Mouse (Mus musculus): ENCODE data around the gene Olfr376. TPM values are rescaled to one million over a fixed set of nuclear protein-coding genes. Genes with fewer than 3 reads are reported as not detected.

Gene Olfr376
- not detected for total RNA-seq (2021)
- long read RNA-seq, experiment 1, result 0 reads
- long read RNA-seq, experiment 2, result 0 reads

- intact Hi-C loops (cut with DNase I), result no loop called here
- no peak for DNase-seq
These were observed at the start of gene Olfr376 for GRCm38 (mm10) chr11:73370946-73371345. TSS of gene Olfr376 (plus strand) at chr11:73371246.

- intact Hi-C loops (cut with DNase I), result no loop called here
- DNase-seq, result no peak
These were observed 46.9 kb upstream of the Olfr376 start for GRCm38 (mm10) chr11:73323906-73324830.

GRCm38 (mm10) chr11:73326485-73326886 lies 44.6 kb upstream of the Olfr376 start:
- no peak for DNase-seq
- intact Hi-C loops (cut with DNase I), result no loop called here

GRCm38 (mm10) chr11:73327361-73327760 lies 43.7 kb upstream of the Olfr376 start:
- no peak for DNase-seq
- intact Hi-C loops (cut with DNase I), result no loop called here

- no peak for DNase-seq
- intact Hi-C loops (cut with DNase I), result no loop called here
These were observed 41.6 kb upstream of the Olfr376 start, which contains the start of the genes Aspa, Gm49340 and Spata22 for GRCm38 (mm10) chr11:73329442-73329841. TSS of gene Aspa (minus strand) at chr11:73329596. TSS of gene Gm49340 (plus strand) at chr11:73329741. TSS of gene Spata22 (plus strand) at chr11:73329741.

- no peak for DNase-seq
- intact Hi-C loops (cut with DNase I), result no loop called here
These were observed 37.7 kb upstream of the Olfr376 start for GRCm38 (mm10) chr11:73333357-73333756.

- intact Hi-C loops (cut with DNase I), result no loop called here
- DNase-seq, result no peak
These were observed 34.1 kb upstream of the Olfr376 start for GRCm38 (mm10) chr11:73336919-73337318.

- intact Hi-C loops (cut with DNase I), result no loop called here
- DNase-seq, result no peak
These were observed 20.6 kb upstream of the Olfr376 start, which contains the start of gene Olfr20 for GRCm38 (mm10) chr11:73350483-73350882. TSS of gene Olfr20 (plus strand) at chr11:73350783.

GRCm38 (mm10) chr11:73395374-73395773 lies 24.3 kb downstream of the Olfr376 start:
- DNase-seq, result no peak
- intact Hi-C loops (cut with DNase I), result no loop called here

GRCm38 (mm10) chr11:73399514-73399913 lies 28.5 kb downstream of the Olfr376 start, which contains the start of gene Olfr1:
TSS of gene Olfr1 (minus strand) at chr11:73399614.
- DNase-seq, result no peak
- intact Hi-C loops (cut with DNase I), result no loop called here

Other genes with a start within 250 kb of the Olfr376 start
- gene Haspin, start 233.0 kb upstream of the Olfr376 start, total RNA-seq (2021), result under 1 TPM; 0.15 to 0.18 TPM
- 1 to 10 TPM; 6.9 to 8.6 TPM for gene P2rx5, start 210.8 kb upstream of the Olfr376 start, total RNA-seq (2021)
- 10 to 100 TPM; 74.4 to 90.9 TPM for gene Emc6, start 194.2 kb upstream of the Olfr376 start, total RNA-seq (2021)
- gene Tax1bp3, start 194.2 kb upstream of the Olfr376 start, total RNA-seq (2021), result 10 to 100 TPM in 1 of 2 experiments, 1 to 10 TPM in 1; 9.3 to 10.5 TPM
- gene Ctns, start 172.2 kb upstream of the Olfr376 start, total RNA-seq (2021), result 1 to 10 TPM; 5.3 to 5.5 TPM
- under 1 TPM; 0.47 to 0.69 TPM for gene Shpk, start 171.8 kb upstream of the Olfr376 start, total RNA-seq (2021)
- gene Trpv1, start 137.0 kb upstream of the Olfr376 start, total RNA-seq (2021), result under 1 TPM; 0.15 TPM
- not detected for gene Trpv3, start 103.9 kb upstream of the Olfr376 start, total RNA-seq (2021)
- gene Aspa, start 41.6 kb upstream of the Olfr376 start, total RNA-seq (2021), result 1 to 10 TPM; 1.7 to 3.8 TPM
- gene Gm49340, start 41.5 kb upstream of the Olfr376 start, total RNA-seq (2021), result not detected
- not detected for gene Spata22, start 41.5 kb upstream of the Olfr376 start, total RNA-seq (2021)
- gene Olfr20, start 20.5 kb upstream of the Olfr376 start, total RNA-seq (2021), result not detected
- gene Olfr1, start 28.4 kb downstream of the Olfr376 start, total RNA-seq (2021), result not detected
- not detected for gene Olfr378, start 57.2 kb downstream of the Olfr376 start, total RNA-seq (2021)
- gene Olfr380, start 86.3 kb downstream of the Olfr376 start, total RNA-seq (2021), result not detected
- gene Olfr381, start 120.4 kb downstream of the Olfr376 start, total RNA-seq (2021), result not detected
- gene Olfr382, start 146.0 kb downstream of the Olfr376 start, total RNA-seq (2021), result not detected
- not detected for gene Olfr385, start 221.8 kb downstream of the Olfr376 start, total RNA-seq (2021)
- gene Olfr384, start 227.3 kb downstream of the Olfr376 start, total RNA-seq (2021), result not detected

All from gastrocnemius, postnatal 36 days (tissue).